Mouse (Mus musculus): ENCODE results near the gene Trmt112. TPM values are rescaled to one million over a fixed set of nuclear protein-coding genes. Genes with fewer than 3 reads are reported as not detected.
"Not testable (repeated sequence)": the region's sequence is repeated elsewhere in the genome, so short reads cannot be mapped to it uniquely, and the experiment has no call there.

Gene Trmt112
- polyA plus RNA-seq, 1 experiment from 2014 or later, result 128 TPM

DNA sequence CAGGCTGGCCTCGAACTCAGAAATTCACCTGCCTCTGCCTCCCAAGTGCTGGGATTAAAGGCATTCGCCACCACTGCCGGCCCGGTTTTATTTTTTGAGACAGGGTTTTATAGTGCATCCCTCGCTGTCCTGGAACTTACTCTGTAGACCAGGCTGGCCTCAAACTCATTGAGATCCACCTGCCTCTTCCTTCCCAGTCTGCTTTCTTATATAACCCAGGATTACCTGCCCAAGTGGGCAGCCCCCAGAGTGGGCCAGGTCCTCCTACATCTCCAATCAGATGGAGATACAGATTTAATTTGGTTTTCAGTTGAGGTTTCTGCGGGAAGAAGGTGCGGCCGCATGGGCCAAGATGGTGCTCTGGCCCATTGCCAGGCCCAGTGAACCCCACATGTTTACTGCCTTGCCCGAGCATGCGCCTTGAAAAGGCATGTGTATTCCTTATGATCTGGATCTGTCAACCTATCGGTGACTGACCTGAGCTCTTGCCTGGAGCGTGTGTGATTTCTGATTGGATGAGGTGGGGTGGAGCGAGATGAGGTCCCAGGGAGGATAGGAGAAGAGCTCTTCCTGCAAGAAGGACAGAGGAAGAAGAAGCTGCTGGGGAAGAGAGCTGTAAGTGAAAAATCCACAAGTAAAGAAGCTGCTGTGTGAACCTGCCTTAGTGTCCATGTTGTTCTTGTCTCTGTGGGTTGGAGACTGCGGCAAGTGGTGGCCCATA is 15.6 kb upstream of the Trmt112 start:
- H3K36me3 ChIP-seq, result no peaks in the 10 kb centered on the region
- no peaks in the 10 kb centered on the region for H3K27me3 ChIP-seq
- H3K4me2 ChIP-seq (replicated peaks), result no peak overlapping the region
- no peak overlapping the region for H3K27ac ChIP-seq
- WGBS, result 91% methylated on average over 14 of the region's 14 CpGs
- H3K9ac ChIP-seq, result no peak overlapping the region
- no peaks in the 10 kb centered on the region for H3K4me1 ChIP-seq
- peaks cover 8% of the 10 kb centered on the region for H3K9me3 ChIP-seq (replicated peaks)
- H3K4me3 ChIP-seq, result no peak overlapping the region
- no peak for ATAC-seq (ENCODE audit: low FRiP score)

DNA sequence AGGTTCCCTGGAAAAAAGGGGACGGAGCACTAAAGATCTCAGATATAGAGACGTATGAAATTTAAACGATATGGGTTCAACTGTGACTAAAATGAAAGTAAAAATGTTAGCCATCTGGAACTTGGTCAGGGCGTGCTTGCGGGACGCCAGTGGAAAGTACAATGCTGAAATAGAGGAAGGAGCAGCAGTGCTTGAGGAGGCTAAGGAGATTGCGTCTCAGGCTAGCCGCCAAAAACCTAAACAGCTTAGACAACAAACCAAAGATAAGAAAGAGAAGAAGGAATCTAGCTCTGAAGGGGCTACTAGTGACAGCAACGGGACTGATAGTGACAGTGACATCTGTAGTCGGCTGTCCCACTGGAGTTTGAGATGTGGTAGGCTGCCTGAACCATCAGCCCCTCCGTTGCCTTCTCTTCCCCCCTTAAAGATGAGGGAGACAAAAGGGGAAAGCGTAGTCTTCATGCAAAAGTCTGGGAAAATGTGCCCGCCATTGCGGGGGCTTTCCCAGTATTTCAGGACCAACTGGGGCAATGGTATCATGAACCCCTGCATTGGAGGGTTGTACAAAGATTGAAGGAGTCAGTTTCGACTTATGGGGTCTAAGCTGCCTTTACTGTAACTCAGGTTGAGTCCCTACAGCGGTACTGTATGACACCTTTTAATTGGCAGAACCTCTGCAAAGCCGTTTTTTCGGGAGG is 13.7 kb upstream of the Trmt112 start:
- H3K36me3 ChIP-seq; ATAC-seq (ENCODE audit: low FRiP score); H3K9ac ChIP-seq; H3K27me3 ChIP-seq; H3K9me3 ChIP-seq (replicated peaks); H3K4me1 ChIP-seq; H3K27ac ChIP-seq; H3K4me2 ChIP-seq (replicated peaks); H3K4me3 ChIP-seq: not testable (repeated sequence)
- WGBS, result 91% methylated on average over 18 of the region's 18 CpGs

DNA sequence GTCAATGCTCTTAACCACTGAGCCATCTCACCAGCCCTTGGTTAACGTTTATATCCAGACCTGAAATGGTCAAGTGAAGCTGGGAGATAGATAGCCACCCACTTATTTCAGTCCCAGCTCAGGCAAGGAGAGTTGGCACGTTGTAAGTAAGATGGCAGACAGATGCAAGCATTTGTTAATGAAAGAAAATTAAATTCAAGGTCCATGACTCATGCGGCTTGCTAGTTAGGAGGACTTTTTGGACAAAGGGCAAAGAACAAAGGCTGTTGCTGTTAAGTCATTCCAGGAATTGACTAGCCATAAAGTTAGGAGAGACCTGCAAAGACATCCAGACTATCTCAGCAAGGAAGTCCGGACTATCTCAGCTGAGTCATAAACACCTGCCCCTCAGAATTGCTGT is 9.9 kb upstream of the Trmt112 start:
- Histone ChIP-seq H3K9me3 (replicated peaks) (peaks cover 8% of the 10 kb centered on the region), H3K4me3 (no peak overlapping the region), H3K36me3 (peaks cover 3% of the 10 kb centered on the region; the same call in 1 of the 2 replicates), H3K27ac (no peak overlapping the region), H3K27me3 (no peaks in the 10 kb centered on the region), H3K4me1 (no peaks in the 10 kb centered on the region), H3K9ac (no peak overlapping the region), H3K4me2 (replicated peaks) (no peak overlapping the region)
- no peak for ATAC-seq (ENCODE audit: low FRiP score)
- 84% methylated on average over 4 of the region's 4 CpGs for WGBS

DNA sequence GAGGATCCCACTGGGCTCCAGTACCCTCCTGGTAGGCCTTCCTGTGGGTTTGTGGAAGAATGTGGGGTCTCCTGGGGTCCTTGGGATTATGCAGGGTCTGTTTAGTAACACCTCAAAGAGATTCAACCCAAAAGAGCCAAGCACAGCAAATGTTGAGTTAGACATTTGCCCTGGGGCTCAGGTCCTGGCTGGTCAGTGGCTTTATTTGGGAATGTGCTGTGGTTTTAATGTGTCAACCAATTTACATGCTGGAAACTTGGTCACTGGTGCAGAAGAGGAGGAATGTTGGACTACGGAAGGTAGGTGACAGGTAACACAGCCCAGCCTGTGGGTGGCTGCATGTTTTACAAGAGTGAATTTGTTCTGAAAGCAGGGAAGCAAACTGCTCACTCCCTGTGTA is 6.5 kb upstream of the Trmt112 start:
- H3K9me3 ChIP-seq (replicated peaks), result no peaks in the 10 kb centered on the region
- no peak overlapping the region for H3K27ac ChIP-seq
- H3K4me3 ChIP-seq, result no peak overlapping the region
- peaks cover 28% of the 10 kb centered on the region for H3K36me3 ChIP-seq
- peaks cover 5% of the 10 kb centered on the region for H3K4me1 ChIP-seq
- H3K4me2 ChIP-seq (replicated peaks), result no peak overlapping the region
- H3K27me3 ChIP-seq, result no peaks in the 10 kb centered on the region
- H3K9ac ChIP-seq, result no peak overlapping the region
- no peak for ATAC-seq (ENCODE audit: low FRiP score)
- WGBS, result 97% methylated on average over 1 of the region's 1 CpGs

GRCm38 (mm10) chr19:6904846-6905245 is 4.7 kb upstream of the Trmt112 start:
- no peaks in the 10 kb centered on the region for H3K9me3 ChIP-seq (replicated peaks)
- peaks cover 15% of the 10 kb centered on the region for H3K4me1 ChIP-seq
- H3K4me2 ChIP-seq (replicated peaks), result no peak overlapping the region
- no peak overlapping the region; the same call in 1 of the 2 replicates for H3K9ac ChIP-seq
- ATAC-seq (ENCODE audit: low FRiP score), result no peak
- no peaks in the 10 kb centered on the region for H3K27me3 ChIP-seq
- WGBS, result 81% methylated on average over 2 of the region's 2 CpGs
- H3K36me3 ChIP-seq, result peaks cover 28% of the 10 kb centered on the region
- H3K4me3 ChIP-seq, result no peak overlapping the region
- H3K27ac ChIP-seq, result no peak overlapping the region

DNA sequence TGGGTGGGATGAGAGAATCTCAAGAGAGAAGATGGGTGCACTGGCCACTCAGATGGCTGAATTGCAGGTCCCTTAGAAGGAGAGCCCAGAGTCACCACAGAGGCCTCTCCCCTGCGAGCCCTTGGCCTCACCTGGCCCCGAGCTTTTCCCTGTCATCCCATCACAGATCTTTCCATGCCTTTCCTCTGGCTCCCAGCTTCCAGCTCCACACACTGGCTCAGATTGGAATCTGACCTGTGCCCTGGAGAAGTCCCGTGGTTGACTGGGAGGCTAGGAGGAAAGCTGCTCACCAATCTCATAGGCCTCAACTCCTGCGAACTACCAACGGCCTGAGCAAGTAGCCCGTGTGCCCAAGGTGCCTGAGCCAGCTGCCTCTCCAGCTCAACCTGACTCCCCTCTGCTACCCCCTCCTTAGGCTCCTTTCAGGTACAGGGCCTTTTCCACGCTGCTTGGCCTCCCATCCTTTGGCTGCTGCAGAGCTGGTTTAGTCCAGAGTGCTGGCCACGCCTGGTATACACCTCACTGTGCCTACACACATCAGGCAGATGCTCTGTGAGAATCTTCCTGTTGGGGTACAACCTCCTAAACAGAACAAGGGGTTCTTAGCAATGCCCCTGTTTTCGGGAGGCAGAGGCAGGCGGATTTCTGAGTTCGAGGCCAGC is 3.9 kb upstream of the Trmt112 start:
- WGBS, result 89% methylated on average over 11 of the region's 11 CpGs

DNA sequence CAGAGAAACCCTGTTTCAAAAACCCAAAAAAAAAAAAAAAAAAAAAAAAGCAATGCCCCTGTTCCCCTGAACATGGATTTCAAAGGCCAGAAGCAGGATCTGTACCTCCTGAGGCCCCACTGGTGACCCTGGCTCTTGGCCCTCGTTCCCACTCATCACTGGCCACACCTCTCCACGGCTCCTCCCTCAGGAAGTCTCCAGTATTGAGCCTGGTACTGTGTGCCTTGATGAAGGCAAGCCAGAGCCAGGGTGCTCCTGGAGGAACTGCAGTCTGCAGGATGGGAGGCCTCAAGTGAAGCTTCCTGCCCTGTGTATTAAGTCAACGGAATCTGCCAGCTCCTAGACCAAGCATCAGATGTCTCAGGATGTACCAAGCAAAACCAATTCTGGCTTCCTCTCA is 3.3 kb upstream of the Trmt112 start:
- no peak for ATAC-seq (ENCODE audit: low FRiP score)
- no peaks in the 10 kb centered on the region for H3K9me3 ChIP-seq (replicated peaks)

More for the DNA sequence above, 3.9 kb upstream of the Trmt112 start:
- Histone ChIP-seq H3K9ac (no peak overlapping the region), H3K4me3 (no peak overlapping the region), H3K9me3 (replicated peaks) (no peaks in the 10 kb centered on the region), H3K4me1 (peaks cover 15% of the 10 kb centered on the region), H3K27me3 (no peaks in the 10 kb centered on the region), H3K4me2 (replicated peaks) (no peak overlapping the region), H3K36me3 (peaks cover 28% of the 10 kb centered on the region), H3K27ac (no peak overlapping the region)
- no peak for ATAC-seq (ENCODE audit: low FRiP score)

DNA sequence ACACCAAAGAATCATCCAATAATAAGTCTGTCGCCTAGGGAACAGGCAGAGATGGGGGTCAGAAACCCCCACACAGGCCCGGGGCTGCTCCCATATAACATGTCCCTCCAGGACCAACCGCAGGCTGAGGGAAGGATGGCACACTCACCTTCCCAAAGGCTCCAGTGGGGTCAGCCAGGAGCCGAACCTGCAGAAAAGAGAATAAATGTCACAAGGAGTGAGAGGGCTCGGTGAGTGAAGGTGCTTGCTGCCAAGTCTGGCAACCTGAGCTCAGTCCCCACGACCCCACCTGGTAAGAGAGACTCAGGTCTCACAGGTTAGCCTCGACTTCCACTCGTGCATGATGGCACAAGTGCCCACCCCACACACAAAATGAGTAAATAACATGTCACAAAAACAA is 2.4 kb upstream of the Trmt112 start:
- H3K27ac ChIP-seq, result no peak overlapping the region
- H3K9ac ChIP-seq, result no peak overlapping the region
- H3K4me1 ChIP-seq, result peaks cover 27% of the 10 kb centered on the region
- H3K4me2 ChIP-seq (replicated peaks), result no peak overlapping the region
- 94% methylated on average over 8 of the region's 8 CpGs for WGBS
- H3K36me3 ChIP-seq, result peaks cover 41% of the 10 kb centered on the region
- H3K4me3 ChIP-seq, result no peak overlapping the region
- no peak for ATAC-seq (ENCODE audit: low FRiP score)
- H3K27me3 ChIP-seq, result no peaks in the 10 kb centered on the region
- H3K9me3 ChIP-seq (replicated peaks), result no peaks in the 10 kb centered on the region

More for the DNA sequence above, 3.3 kb upstream of the Trmt112 start:
- H3K9ac ChIP-seq, result no peak overlapping the region
- WGBS, result 90% methylated on average over 3 of the region's 3 CpGs
- H3K4me1 ChIP-seq, result peaks cover 19% of the 10 kb centered on the region
- no peaks in the 10 kb centered on the region for H3K27me3 ChIP-seq
- H3K4me2 ChIP-seq (replicated peaks), result no peak overlapping the region
- no peak overlapping the region for H3K27ac ChIP-seq
- no peak overlapping the region for H3K4me3 ChIP-seq
- H3K36me3 ChIP-seq, result peaks cover 32% of the 10 kb centered on the region

GRCm38 (mm10) chr19:6907811-6908540 is 1.5 kb upstream of the Trmt112 start:
- Histone ChIP-seq H3K9me3 (replicated peaks) (no peaks in the 10 kb centered on the region), H3K9ac (peak overlapping the region; percentile 66; the same call in 1 of the 2 replicates), H3K4me1 (peaks cover 27% of the 10 kb centered on the region), H3K4me2 (replicated peaks) (peak overlapping the region; percentile 66), H3K4me3 (peak overlapping the region; percentile 57), H3K36me3 (peaks cover 50% of the 10 kb centered on the region), H3K27ac (no peak overlapping the region), H3K27me3 (no peaks in the 10 kb centered on the region)
- ATAC-seq (ENCODE audit: low FRiP score), result no peak
- WGBS, result 92% methylated on average over 7 of the region's 7 CpGs

DNA sequence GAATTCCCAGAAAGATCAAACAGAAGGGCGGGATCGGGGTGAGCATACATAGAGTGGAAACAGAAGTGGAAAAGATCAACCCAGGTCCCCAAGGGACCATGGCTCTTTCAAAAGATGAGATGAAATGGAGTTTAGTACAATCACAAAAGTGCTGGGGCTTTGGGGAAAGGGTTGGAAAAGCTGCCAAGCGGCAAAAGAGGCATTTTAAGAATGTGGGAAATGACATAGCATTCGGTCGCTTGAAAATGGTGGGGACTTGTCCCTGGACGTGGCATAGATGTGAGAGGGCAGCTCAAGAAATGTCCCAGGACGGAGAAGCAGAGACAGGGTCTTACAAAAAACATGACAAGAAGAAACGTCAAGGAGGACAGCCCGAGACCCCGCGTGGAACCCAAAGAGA is 477 bp upstream of the Trmt112 start:
- Histone ChIP-seq H3K27ac (peak overlapping the region; percentile 95), H3K4me1 (peaks cover 27% of the 10 kb centered on the region), H3K36me3 (peaks cover 60% of the 10 kb centered on the region), H3K9me3 (replicated peaks) (no peaks in the 10 kb centered on the region), H3K9ac (peak overlapping the region; percentile 66), H3K4me2 (replicated peaks) (peak overlapping the region; percentile 66), H3K4me3 (peak overlapping the region; percentile 57), H3K27me3 (no peaks in the 10 kb centered on the region)
- no peak for ATAC-seq (ENCODE audit: low FRiP score)
- 10% methylated on average over 11 of the region's 11 CpGs for WGBS

DNA sequence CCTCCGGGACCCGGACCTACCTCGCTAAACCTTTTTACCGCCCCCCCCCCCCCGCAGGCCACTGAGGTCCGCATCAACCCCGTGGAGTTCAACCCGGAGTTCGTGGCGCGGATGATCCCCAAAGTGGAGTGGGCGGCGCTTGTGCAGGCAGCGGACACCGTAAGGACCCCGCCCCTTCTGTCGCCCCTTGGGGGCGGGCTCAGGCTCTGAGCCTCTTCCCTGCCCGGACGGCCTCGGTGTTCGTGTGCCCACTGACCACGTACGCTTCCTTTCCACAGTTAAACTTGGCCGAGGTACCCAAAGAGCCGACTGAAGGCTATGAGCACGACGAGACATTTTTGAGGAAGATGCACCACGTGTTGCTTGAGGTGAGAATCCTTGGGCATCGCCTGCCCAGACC is 808 bp downstream of the Trmt112 start:
- peaks cover 27% of the 10 kb centered on the region for H3K4me1 ChIP-seq
- H3K9me3 ChIP-seq (replicated peaks); H3K27me3 ChIP-seq: not testable (repeated sequence)
- H3K9ac ChIP-seq, result peak overlapping the region; percentile 69
- peak; percentile 30; the same call in 1 of the 2 replicates for ATAC-seq (ENCODE audit: low FRiP score)
- peak overlapping the region; percentile 95 for H3K27ac ChIP-seq
- peak overlapping the region; percentile 66 for H3K4me2 ChIP-seq (replicated peaks)
- H3K36me3 ChIP-seq, result peaks cover 52% of the 10 kb centered on the region
- under 1% methylated on average over 28 of the region's 30 CpGs for WGBS
- H3K4me3 ChIP-seq, result peak overlapping the region; percentile 57

Data from hindbrain, embryonic 12.5 days (tissue).